ENCODE assay signal across 19 mouse cellular contexts in the genomic region with DNA sequence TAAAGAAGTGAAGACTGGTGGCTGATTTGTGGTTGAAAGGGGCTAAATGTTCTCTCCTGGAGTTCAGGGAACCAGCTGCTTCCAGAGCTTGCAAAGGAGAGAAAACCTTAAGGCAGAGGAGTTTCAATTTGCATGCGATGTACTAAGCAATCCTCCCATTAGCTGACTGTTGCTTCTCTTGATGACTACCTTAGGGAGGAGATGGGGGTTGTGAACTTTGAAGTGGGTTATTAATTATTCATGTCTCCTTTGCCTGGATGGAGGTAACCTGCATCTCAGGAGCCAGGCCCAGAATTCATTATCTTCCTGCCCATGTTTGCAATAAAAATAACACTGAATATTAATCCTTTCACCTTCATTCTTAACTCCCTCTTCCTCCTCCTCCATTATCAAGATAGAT.
DNase-seq lines count a peak whose midpoint lies in the region; ATAC-seq and TF ChIP-seq lines count a peak whose summit lies in the region.
"Had no signal": no experiment of that assay in that cellular context is flagged by ENCODE, and none has a peak within 500 bp of the region (broad histone marks: within the 10 kb centered on the region; RNA-seq: fewer than 3 reads in every experiment).

No protein-coding gene starts in this region.

- H3K4me3 ChIP-seq in midbrain, embryonic 11.5 days (ENCODE audit: low read depth, low read length), result no peak overlapping the region
- no peak overlapping the region for H3K4me3 ChIP-seq in midbrain, postnatal 0 days (ENCODE audit: low read depth, low read length)
- no peak overlapping the region for H3K4me3 ChIP-seq in midbrain, embryonic 15.5 days
- H3K4me3 ChIP-seq: embryonic facial prominence, embryonic 13.5 days; heart, embryonic 10.5 days; hindbrain, embryonic 13.5 days had no signal

- no peak for TF ChIP-seq POLR2A in brain, embryonic 14.5 days (IDR thresholded peaks at IDR 0.05; ENCODE audit: borderline replicate concordance, extremely low read depth, insufficient read depth, insufficient read length, poor library complexity, severe bottlenecking)

- no peak for DNase-seq in midbrain, embryonic 11.5 days (ENCODE audit: low spot score, missing footprints)
- no peak for DNase-seq in midbrain, postnatal 0 days (ENCODE audit: low spot score)
- peak; percentile 82 for DNase-seq in brain, embryonic 14.5 days (ENCODE audit: low read depth)
- no peak for DNase-seq in ovary, adult 18-20 months (ENCODE audit: low spot score)
- DNase-seq: adrenal gland, adult 8-10 months; adrenal gland, postnatal 36 days; cerebellum, adult 11-12 months; cerebellum, adult 9-10 months; cerebellum, postnatal 25 days; gastrocnemius, postnatal 10 days; heart, adult 18-20 months; heart, postnatal 10 days had no signal

- no peaks in the 10 kb centered on the region for H3K4me1 ChIP-seq in midbrain, embryonic 11.5 days (ENCODE audit: control insufficient read depth, insufficient read depth, low read length)
- H3K4me1 ChIP-seq in midbrain, postnatal 0 days (ENCODE audit: insufficient read depth, low read length), result no peaks in the 10 kb centered on the region
- no peaks in the 10 kb centered on the region for H3K4me1 ChIP-seq in midbrain, embryonic 15.5 days
- H3K4me1 ChIP-seq: embryonic facial prominence, embryonic 13.5 days; heart, embryonic 10.5 days; hindbrain, embryonic 13.5 days had no signal

- TF ChIP-seq CTCF in midbrain, postnatal 0 days (IDR thresholded peaks at IDR 0.05), result no peak
- no peak for TF ChIP-seq CTCF in brain, embryonic 14.5 days (IDR thresholded peaks at IDR 0.05; ENCODE audit: borderline replicate concordance, extremely low read depth, insufficient read depth, insufficient read length)

- no peaks in the 10 kb centered on the region for H3K36me3 ChIP-seq in midbrain, embryonic 11.5 days (ENCODE audit: control insufficient read depth, insufficient read depth, low read length)
- H3K36me3 ChIP-seq in midbrain, postnatal 0 days (ENCODE audit: insufficient read depth, low read length), result no peaks in the 10 kb centered on the region
- no peaks in the 10 kb centered on the region for H3K36me3 ChIP-seq in midbrain, embryonic 15.5 days (replicated peaks)
- H3K36me3 ChIP-seq: embryonic facial prominence, embryonic 13.5 days; G1E; heart, embryonic 10.5 days; hindbrain, embryonic 13.5 days had no signal

- no peak overlapping the region for H3K9ac ChIP-seq in midbrain, embryonic 11.5 days (ENCODE audit: low read length)
- no peak overlapping the region for H3K9ac ChIP-seq in midbrain, postnatal 0 days (replicated peaks; ENCODE audit: low read length, poor library complexity, severe bottlenecking)
- no peak overlapping the region for H3K9ac ChIP-seq in midbrain, embryonic 15.5 days
- H3K9ac ChIP-seq: embryonic facial prominence, embryonic 13.5 days; hindbrain, embryonic 13.5 days had no signal

- H3K9me3 ChIP-seq in midbrain, embryonic 11.5 days (ENCODE audit: control insufficient read depth, low read length), result no peaks in the 10 kb centered on the region
- no peaks in the 10 kb centered on the region for H3K9me3 ChIP-seq in midbrain, postnatal 0 days (ENCODE audit: low read length)
- no peaks in the 10 kb centered on the region for H3K9me3 ChIP-seq in midbrain, embryonic 15.5 days
- H3K9me3 ChIP-seq: embryonic facial prominence, embryonic 13.5 days; G1E; heart, embryonic 10.5 days; hindbrain, embryonic 13.5 days had no signal

- WGBS in midbrain, embryonic 11.5 days, result 38% methylated on average over 1 of the region's 1 CpGs
- WGBS in midbrain, postnatal 0 days, result 29% methylated on average over 1 of the region's 1 CpGs
- 26% methylated on average over 1 of the region's 1 CpGs for WGBS in midbrain, embryonic 15.5 days

- peak; percentile 35; the same call in 1 of the 2 replicates for ATAC-seq in midbrain, embryonic 11.5 days (ENCODE audit: low FRiP score)
- no peak for ATAC-seq in midbrain, postnatal 0 days (ENCODE audit: low FRiP score)
- peak; percentile 81 for ATAC-seq in midbrain, embryonic 15.5 days (replicated peaks)
- ATAC-seq in megakaryocyte, adult 5-6 weeks (ENCODE audit: poor library complexity, severe bottlenecking), result no peak
- ATAC-seq: forebrain, embryonic 16.5 days had no signal

- no peak overlapping the region for H3K4me2 ChIP-seq in midbrain, embryonic 11.5 days
- no peak overlapping the region for H3K4me2 ChIP-seq in midbrain, postnatal 0 days (ENCODE audit: low read depth, low read length, poor library complexity, severe bottlenecking)
- no peak overlapping the region for H3K4me2 ChIP-seq in midbrain, embryonic 15.5 days
- H3K4me2 ChIP-seq: embryonic facial prominence, embryonic 13.5 days; hindbrain, embryonic 13.5 days had no signal

- H3K27ac ChIP-seq in midbrain, embryonic 11.5 days (ENCODE audit: low read depth, low read length), result no peak overlapping the region
- H3K27ac ChIP-seq in midbrain, postnatal 0 days (ENCODE audit: low read depth, low read length), result no peak overlapping the region
- no peak overlapping the region for H3K27ac ChIP-seq in midbrain, embryonic 15.5 days
- H3K27ac ChIP-seq: embryonic facial prominence, embryonic 13.5 days; heart, embryonic 10.5 days; hindbrain, embryonic 13.5 days had no signal

- H3K27me3 ChIP-seq in midbrain, embryonic 11.5 days (ENCODE audit: control insufficient read depth, insufficient read depth, low read length), result no peaks in the 10 kb centered on the region
- no peaks in the 10 kb centered on the region for H3K27me3 ChIP-seq in midbrain, postnatal 0 days (ENCODE audit: insufficient read depth, low read length)
- H3K27me3 ChIP-seq in midbrain, embryonic 15.5 days (replicated peaks), result no peaks in the 10 kb centered on the region
- H3K27me3 ChIP-seq: embryonic facial prominence, embryonic 13.5 days; hindbrain, embryonic 13.5 days had no signal

Comparison
In these comparisons a context has a peak if more than half of its experiments do, and no peak if none do; other contexts are left out.
1. ATAC-seq: peak in midbrain, embryonic 11.5 days (single experiment) and midbrain, embryonic 15.5 days (single experiment); none in midbrain, postnatal 0 days (single experiment) and megakaryocyte, adult 5-6 weeks (single experiment).